Mouse (Mus musculus): Measurements from ENCODE around the gene Rxfp1. TPM values are rescaled to one million over a fixed set of nuclear protein-coding genes. Genes with fewer than 3 reads are reported as not detected.
"Not testable (repeated sequence)": the region's sequence is repeated elsewhere in the genome, so short reads cannot be mapped to it uniquely, and the experiment has no call there.

Rxfp1 gene
- polyA plus RNA-seq, 1 experiment from 2014 or later, result 0.49 TPM

DNA sequence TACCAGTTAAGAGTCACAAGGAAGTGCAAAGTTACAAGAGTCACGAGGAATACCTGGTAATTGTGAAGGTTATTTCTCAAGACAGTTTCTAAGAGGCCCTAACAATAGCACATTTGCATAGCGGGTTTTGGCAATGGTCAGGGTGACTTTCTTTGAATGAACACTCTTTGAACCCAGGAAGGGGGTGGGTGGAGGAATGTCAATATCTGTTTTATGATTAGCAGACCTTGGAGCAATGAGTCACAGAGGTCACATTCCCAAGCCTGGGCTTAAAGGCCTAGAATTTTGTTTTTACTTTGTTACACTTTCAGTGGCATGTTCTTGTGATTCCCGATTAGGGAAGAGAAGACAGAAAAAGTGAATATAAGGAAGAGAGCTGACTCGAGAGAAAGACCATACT is 49.6 kb downstream of the Rxfp1 start:
- H3K9me3 ChIP-seq (ENCODE audit: control insufficient read depth, low read length); H3K9ac ChIP-seq (ENCODE audit: low read length); H3K4me1 ChIP-seq (ENCODE audit: control insufficient read depth, insufficient read depth, low read length); H3K36me3 ChIP-seq (ENCODE audit: control insufficient read depth, insufficient read depth, low read length); H3K4me2 ChIP-seq (ENCODE audit: low read depth, severe bottlenecking); DNase-seq (ENCODE audit: low spot score); H3K27ac ChIP-seq (replicated peaks; ENCODE audit: low read depth, low read length); H3K4me3 ChIP-seq (ENCODE audit: low read depth, low read length); ATAC-seq (ENCODE audit: insufficient number of reproducible peaks, low FRiP score, low TSS enrichment, low read depth); H3K27me3 ChIP-seq (ENCODE audit: control insufficient read depth, insufficient read depth, low read length): not testable (repeated sequence)
- WGBS, result 87% methylated on average over 4 of the region's 4 CpGs

DNA sequence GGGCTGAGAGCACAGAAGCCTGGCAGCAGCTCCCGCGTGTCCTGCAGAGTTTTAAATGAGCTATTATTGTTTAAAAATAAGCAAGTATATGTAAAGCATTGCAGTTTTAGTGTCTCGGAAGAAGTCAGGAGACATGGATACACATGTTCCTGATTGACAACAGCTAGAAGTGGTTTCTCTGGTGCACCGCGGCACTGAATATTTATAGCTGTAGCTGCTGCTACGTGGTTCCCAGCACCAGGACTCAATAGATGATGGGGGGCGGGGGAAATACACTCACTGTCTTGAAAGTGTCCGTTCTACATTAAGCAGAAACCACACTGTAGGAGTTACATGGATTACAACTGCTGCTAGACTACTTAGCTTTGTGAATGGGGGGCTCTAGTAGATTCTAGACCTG is 54.2 kb downstream of the Rxfp1 start:
- no peak overlapping the region for H3K4me2 ChIP-seq (ENCODE audit: low read depth, severe bottlenecking)
- DNase-seq (ENCODE audit: low spot score) (no peak), ATAC-seq (ENCODE audit: insufficient number of reproducible peaks, low FRiP score, low TSS enrichment, low read depth) (no peak)
- H3K9me3 ChIP-seq (ENCODE audit: control insufficient read depth, low read length), result no peaks in the 10 kb centered on the region
- no peak overlapping the region for H3K9ac ChIP-seq (ENCODE audit: low read length)
- H3K27me3 ChIP-seq (ENCODE audit: control insufficient read depth, insufficient read depth, low read length), result no peaks in the 10 kb centered on the region
- H3K4me3 ChIP-seq (ENCODE audit: low read depth, low read length), result no peak overlapping the region
- WGBS, result 62% methylated on average over 8 of the region's 8 CpGs
- no peaks in the 10 kb centered on the region for H3K4me1 ChIP-seq (ENCODE audit: control insufficient read depth, insufficient read depth, low read length)
- H3K36me3 ChIP-seq (ENCODE audit: control insufficient read depth, insufficient read depth, low read length), result no peaks in the 10 kb centered on the region
- H3K27ac ChIP-seq (replicated peaks; ENCODE audit: low read depth, low read length), result no peak overlapping the region

DNA sequence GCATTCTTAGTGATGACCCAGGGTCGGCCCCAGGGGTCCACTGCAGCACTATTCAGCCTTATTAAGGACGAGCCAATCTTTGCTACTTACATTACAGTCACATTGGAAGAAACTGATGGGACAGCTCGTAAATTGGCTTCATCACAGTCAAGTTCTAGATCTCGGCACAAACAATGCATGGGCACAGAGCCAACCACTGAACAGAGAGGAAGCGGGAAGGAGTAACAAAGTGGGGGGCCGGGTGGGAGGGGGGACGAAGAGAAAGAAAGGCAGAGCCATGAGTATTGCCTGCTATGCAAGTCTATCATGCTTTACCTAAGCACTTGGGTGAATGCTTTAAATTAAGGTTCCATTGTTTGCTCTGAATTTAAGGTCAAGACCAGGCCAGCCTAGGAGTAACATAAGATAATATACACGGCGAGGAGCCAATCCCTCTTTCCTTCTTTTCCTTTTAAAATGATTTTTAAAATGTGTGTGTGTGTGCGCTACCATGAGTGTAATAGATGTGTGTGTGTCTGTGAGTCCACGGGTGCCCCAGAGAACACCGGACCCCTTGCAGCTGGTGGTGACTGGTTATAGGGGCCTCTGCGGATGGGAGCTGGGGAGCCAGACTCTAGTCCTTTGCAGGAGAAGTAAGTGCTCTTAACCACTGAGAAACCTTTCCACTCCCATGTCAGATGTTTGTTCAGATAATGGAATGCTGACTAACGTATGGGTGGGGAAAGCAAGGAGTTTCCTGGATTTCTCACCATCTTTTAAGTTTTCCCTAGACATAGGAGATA is 55.1 kb downstream of the Rxfp1 start:
- Histone ChIP-seq H3K4me2 (ENCODE audit: low read depth, severe bottlenecking) (no peak overlapping the region), H3K36me3 (ENCODE audit: control insufficient read depth, insufficient read depth, low read length) (no peaks in the 10 kb centered on the region), H3K9ac (ENCODE audit: low read length) (no peak overlapping the region), H3K4me1 (ENCODE audit: control insufficient read depth, insufficient read depth, low read length) (no peaks in the 10 kb centered on the region), H3K4me3 (ENCODE audit: low read depth, low read length) (no peak overlapping the region), H3K27me3 (ENCODE audit: control insufficient read depth, insufficient read depth, low read length) (no peaks in the 10 kb centered on the region), H3K27ac (replicated peaks; ENCODE audit: low read depth, low read length) (no peak overlapping the region), H3K9me3 (ENCODE audit: control insufficient read depth, low read length) (no peaks in the 10 kb centered on the region)
- ATAC-seq (ENCODE audit: insufficient number of reproducible peaks, low FRiP score, low TSS enrichment, low read depth), result no peak
- no peak for DNase-seq (ENCODE audit: low spot score)
- 74% methylated on average over 14 of the region's 14 CpGs for WGBS

GRCm38 (mm10) chr3:79676411-79676810 is 61.3 kb downstream of the Rxfp1 start:
- WGBS, result 87% methylated on average over 3 of the region's 3 CpGs
- no peaks in the 10 kb centered on the region for H3K36me3 ChIP-seq (ENCODE audit: control insufficient read depth, insufficient read depth, low read length)
- DNase-seq (ENCODE audit: low spot score), result no peak
- H3K27ac ChIP-seq (replicated peaks; ENCODE audit: low read depth, low read length), result no peak overlapping the region
- no peaks in the 10 kb centered on the region for H3K9me3 ChIP-seq (ENCODE audit: control insufficient read depth, low read length)
- no peaks in the 10 kb centered on the region for H3K27me3 ChIP-seq (ENCODE audit: control insufficient read depth, insufficient read depth, low read length)
- H3K4me3 ChIP-seq (ENCODE audit: low read depth, low read length), result no peak overlapping the region
- H3K4me2 ChIP-seq (ENCODE audit: low read depth, severe bottlenecking), result no peak overlapping the region
- ATAC-seq (ENCODE audit: insufficient number of reproducible peaks, low FRiP score, low TSS enrichment, low read depth), result no peak
- no peak overlapping the region for H3K9ac ChIP-seq (ENCODE audit: low read length)
- peaks cover 3% of the 10 kb centered on the region; the same call in 1 of the 2 replicates for H3K4me1 ChIP-seq (ENCODE audit: control insufficient read depth, insufficient read depth, low read length)

- Histone ChIP-seq H3K4me3 (ENCODE audit: low read depth, low read length) (no peak overlapping the region), H3K9ac (ENCODE audit: low read length) (no peak overlapping the region), H3K4me2 (ENCODE audit: low read depth, severe bottlenecking) (no peak overlapping the region), H3K36me3 (ENCODE audit: control insufficient read depth, insufficient read depth, low read length) (no peaks in the 10 kb centered on the region), H3K27ac (replicated peaks; ENCODE audit: low read depth, low read length) (no peak overlapping the region), H3K9me3 (ENCODE audit: control insufficient read depth, low read length) (no peaks in the 10 kb centered on the region), H3K4me1 (ENCODE audit: control insufficient read depth, insufficient read depth, low read length) (peaks cover 3% of the 10 kb centered on the region; the same call in 1 of the 2 replicates), H3K27me3 (ENCODE audit: control insufficient read depth, insufficient read depth, low read length) (no peaks in the 10 kb centered on the region)
- ATAC-seq (ENCODE audit: insufficient number of reproducible peaks, low FRiP score, low TSS enrichment, low read depth) (no peak), DNase-seq (ENCODE audit: low spot score) (no peak)
- WGBS, result 85% methylated on average over 5 of the region's 5 CpGs
Measured at GRCm38 (mm10) chr3:79674641-79675040, 63.0 kb downstream of the Rxfp1 start.

- peak; percentile 73 for DNase-seq (ENCODE audit: low spot score)
- no peak for ATAC-seq (ENCODE audit: insufficient number of reproducible peaks, low FRiP score, low TSS enrichment, low read depth)
- 15% methylated on average over 4 of the region's 4 CpGs for WGBS
Measured at GRCm38 (mm10) chr3:79673082-79673481, 64.6 kb downstream of the Rxfp1 start.

DNA sequence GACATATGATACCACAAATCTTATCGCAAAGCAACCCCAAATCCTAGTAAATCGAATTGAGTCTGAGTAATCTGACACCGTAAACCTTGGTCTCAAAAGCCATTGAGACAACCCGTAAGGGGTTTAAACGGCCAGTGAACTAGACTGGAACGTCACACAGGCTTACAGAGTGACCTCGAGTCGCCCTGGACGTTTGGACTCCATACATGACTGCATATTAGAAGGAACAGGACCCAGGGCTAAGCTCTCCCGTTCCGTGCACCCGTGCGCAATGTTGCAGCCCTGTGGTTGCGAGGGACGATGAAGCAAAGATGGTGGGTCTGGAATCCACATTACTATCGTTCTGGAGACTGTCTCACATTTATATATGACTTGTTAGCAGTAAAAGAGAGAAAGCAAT is 65.5 kb downstream of the Rxfp1 start:
- DNase-seq (ENCODE audit: low spot score) (no peak), ATAC-seq (ENCODE audit: insufficient number of reproducible peaks, low FRiP score, low TSS enrichment, low read depth) (no peak)
- Histone ChIP-seq H3K9me3 (ENCODE audit: control insufficient read depth, low read length) (no peaks in the 10 kb centered on the region), H3K27ac (replicated peaks; ENCODE audit: low read depth, low read length) (no peak overlapping the region), H3K4me3 (ENCODE audit: low read depth, low read length) (no peak overlapping the region), H3K4me1 (ENCODE audit: control insufficient read depth, insufficient read depth, low read length) (peaks cover 3% of the 10 kb centered on the region; the same call in 1 of the 2 replicates), H3K9ac (ENCODE audit: low read length) (no peak overlapping the region), H3K36me3 (ENCODE audit: control insufficient read depth, insufficient read depth, low read length) (no peaks in the 10 kb centered on the region), H3K27me3 (ENCODE audit: control insufficient read depth, insufficient read depth, low read length) (no peaks in the 10 kb centered on the region), H3K4me2 (ENCODE audit: low read depth, severe bottlenecking) (no peak overlapping the region)
- 64% methylated on average over 16 of the region's 16 CpGs for WGBS

More at GRCm38 (mm10) chr3:79673082-79673481, 64.6 kb downstream of the Rxfp1 start:
- Histone ChIP-seq H3K9me3 (ENCODE audit: control insufficient read depth, low read length) (no peaks in the 10 kb centered on the region), H3K4me3 (ENCODE audit: low read depth, low read length) (no peak overlapping the region), H3K27me3 (ENCODE audit: control insufficient read depth, insufficient read depth, low read length) (no peaks in the 10 kb centered on the region), H3K4me2 (ENCODE audit: low read depth, severe bottlenecking) (no peak overlapping the region), H3K9ac (ENCODE audit: low read length) (no peak overlapping the region), H3K4me1 (ENCODE audit: control insufficient read depth, insufficient read depth, low read length) (peaks cover 3% of the 10 kb centered on the region; the same call in 1 of the 2 replicates), H3K27ac (replicated peaks; ENCODE audit: low read depth, low read length) (no peak overlapping the region), H3K36me3 (ENCODE audit: control insufficient read depth, insufficient read depth, low read length) (no peaks in the 10 kb centered on the region)

GRCm38 (mm10) chr3:79670556-79670955 is 67.1 kb downstream of the Rxfp1 start:
- H3K9me3 ChIP-seq (ENCODE audit: control insufficient read depth, low read length), result no peaks in the 10 kb centered on the region
- no peak for ATAC-seq (ENCODE audit: insufficient number of reproducible peaks, low FRiP score, low TSS enrichment, low read depth)
- no peak overlapping the region for H3K27ac ChIP-seq (replicated peaks; ENCODE audit: low read depth, low read length)
- WGBS, result 88% methylated on average over 7 of the region's 7 CpGs
- H3K36me3 ChIP-seq (ENCODE audit: control insufficient read depth, insufficient read depth, low read length), result no peaks in the 10 kb centered on the region
- no peak overlapping the region for H3K4me2 ChIP-seq (ENCODE audit: low read depth, severe bottlenecking)
- peaks cover 3% of the 10 kb centered on the region; the same call in 1 of the 2 replicates for H3K4me1 ChIP-seq (ENCODE audit: control insufficient read depth, insufficient read depth, low read length)
- H3K27me3 ChIP-seq (ENCODE audit: control insufficient read depth, insufficient read depth, low read length), result no peaks in the 10 kb centered on the region
- DNase-seq (ENCODE audit: low spot score), result no peak
- no peak overlapping the region for H3K4me3 ChIP-seq (ENCODE audit: low read depth, low read length)
- no peak overlapping the region for H3K9ac ChIP-seq (ENCODE audit: low read length)
